Mouse (Mus musculus) spleen, adult 2 months (tissue): ENCODE data around the gene Ephb4.

Source experiments
- CTCF ChIP-seq: fragments of 200-500 bp; IDR thresholded peaks from 2 replicates; pipeline ENCODE4 v1.5.1; 2011; ENCODE audit warnings: mild to moderate bottlenecking, inconsistent platforms; ENCODE audit not compliant: insufficient read depth, insufficient read length, insufficient replicate concordance; ENCODE audit errors: extremely low read depth
- POLR2A ChIP-seq: fragments of 200-500 bp; IDR thresholded peaks from 2 replicates; pipeline ENCODE4 v1.6.1; 2011; ENCODE audit warnings: low read depth, low read length, inconsistent platforms

DNA sequence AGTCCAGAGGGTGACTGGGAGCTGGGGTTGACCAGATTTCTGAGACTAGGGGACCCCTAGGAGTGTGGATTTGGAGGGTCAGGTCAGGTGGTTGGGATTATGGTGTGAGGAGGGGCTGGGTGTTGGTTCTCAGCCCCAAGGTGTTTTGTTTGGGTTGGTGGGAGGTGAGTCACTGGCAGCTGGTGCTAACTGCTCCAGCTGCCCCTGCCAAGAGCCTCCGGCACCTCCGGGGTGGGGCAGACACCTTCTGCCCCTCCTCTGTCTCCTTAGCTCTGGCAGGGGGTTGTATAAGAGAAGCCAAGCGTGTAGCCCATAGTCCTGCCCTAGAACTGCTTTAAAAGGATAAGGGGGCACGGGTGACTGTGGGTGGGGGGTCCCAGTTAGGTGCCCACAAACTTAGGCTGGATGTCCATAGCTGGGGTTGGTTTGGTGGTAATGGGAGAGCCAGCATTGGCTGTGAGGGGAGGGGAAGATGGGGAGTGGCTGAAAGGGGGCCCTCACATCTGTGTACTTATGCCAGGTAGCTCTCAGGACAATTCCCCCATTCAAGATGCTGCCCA lies 24.7 kb downstream of the Ephb4 start:
- TF ChIP-seq POLR2A (no peak), CTCF (no peak)
